Mouse (Mus musculus): ENCODE measurements around the gene Slc22a14.

Slc22a14 gene

DNA sequence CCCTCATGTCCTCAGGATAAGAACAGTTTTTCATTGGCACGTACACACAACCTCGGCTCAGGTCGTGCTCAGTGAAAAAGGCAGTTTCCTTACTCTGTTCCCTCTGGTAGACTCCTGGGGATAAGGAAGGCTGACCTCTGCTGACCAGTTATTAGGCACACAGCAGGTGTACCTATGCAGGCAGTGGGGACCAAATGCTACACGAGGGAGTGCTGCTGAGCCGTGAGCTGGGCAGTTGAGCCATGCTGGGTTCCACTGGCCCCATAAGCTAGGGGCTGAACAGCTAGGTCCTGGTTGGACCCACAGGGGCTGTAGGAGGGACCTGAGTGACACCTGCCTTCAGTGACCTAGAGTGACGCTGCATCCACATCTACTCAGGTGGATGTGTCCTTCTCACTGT lies 219.7 kb downstream of the Slc22a14 start:
- DNase-seq (ENCODE audit: low read depth in 2 of 2, low spot score in 2 of 2) = no peak

DNA sequence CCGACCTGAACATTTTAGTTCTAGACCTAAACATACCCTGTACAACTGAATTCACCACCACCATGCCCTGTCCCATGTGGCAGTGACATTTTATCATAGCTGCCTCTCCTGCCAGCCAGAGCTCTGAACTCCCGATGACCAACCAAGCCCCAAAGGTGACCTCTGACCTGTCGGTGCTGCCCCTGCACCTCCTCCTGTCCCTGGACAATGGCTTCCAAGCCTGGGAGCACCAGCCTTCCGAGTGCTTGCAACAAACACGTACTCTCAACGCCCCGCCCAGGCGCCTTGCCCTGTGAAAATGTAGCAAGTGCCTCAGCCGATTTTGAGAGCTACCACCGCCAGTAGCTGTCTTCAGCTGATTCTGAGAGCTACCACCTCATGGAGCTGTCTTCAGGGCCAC lies 220.2 kb downstream of the Slc22a14 start:
- DNase-seq (ENCODE audit: low read depth in 2 of 2, low spot score in 2 of 2) = no peak

DNA sequence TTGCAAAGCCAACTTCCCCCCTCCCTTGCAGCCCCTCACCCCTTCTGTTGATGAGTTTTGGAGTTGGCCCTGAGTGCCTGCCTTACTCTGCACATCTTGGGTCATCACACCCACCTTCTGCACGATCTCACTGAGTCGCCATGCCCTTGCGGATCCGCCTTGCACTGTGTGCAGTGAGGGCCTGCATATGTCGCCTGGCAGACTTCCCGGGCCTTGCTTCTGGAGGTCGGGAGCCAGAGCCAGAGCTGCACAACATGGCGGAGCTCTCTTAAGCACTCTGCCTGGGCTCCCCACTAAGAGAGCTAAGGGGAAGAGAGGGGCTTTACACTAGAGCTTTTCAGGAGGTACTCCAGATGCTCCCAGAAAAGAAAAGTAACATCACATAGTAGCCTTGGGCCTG lies 220.7 kb downstream of the Slc22a14 start:
- DNase-seq (ENCODE audit: low read depth in 2 of 2, low spot score in 2 of 2) = no peak

DNA sequence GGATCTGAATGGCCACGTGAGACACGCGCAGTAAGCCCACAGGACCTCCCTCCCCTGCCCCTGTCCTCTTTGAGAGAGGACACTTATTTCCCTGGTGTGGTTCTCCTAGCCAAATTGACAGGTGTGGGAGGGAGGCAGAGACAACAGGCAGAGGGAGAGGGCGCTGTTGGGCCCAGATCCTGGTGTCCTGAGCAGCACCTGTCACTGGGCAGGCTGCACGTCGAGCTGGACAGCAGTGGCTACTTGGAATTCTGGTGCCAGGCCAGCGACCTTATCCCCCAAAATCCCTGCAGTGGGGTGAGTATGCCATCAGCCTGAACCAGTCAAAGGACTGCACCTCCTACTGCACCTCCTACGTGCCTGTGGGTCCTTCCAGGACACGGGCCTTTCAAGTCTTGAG lies 222.0 kb downstream of the Slc22a14 start:
- DNase-seq (ENCODE audit: low read depth in 2 of 2, low spot score in 2 of 2) = no peak

DNA sequence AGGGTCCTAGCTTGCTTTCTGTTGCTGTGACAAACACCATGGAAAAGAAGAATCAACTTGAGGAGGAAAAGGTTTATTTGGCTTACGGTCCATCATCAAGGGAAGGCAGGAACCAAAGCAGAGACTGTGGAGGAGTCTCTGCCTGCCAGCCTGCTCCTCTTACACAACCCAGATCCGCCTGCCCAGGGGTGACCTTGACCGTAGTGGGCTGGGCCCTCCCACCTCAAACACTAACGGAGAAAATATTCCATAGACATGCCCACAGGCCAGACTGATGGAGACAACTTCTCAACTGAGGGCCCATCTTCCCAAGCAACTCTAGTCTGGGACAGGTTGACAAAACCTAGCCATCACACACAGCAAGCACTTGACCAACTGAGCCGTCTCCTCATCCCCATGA lies 223.3 kb downstream of the Slc22a14 start:
- DNase-seq (ENCODE audit: low read depth in 2 of 2, low spot score in 2 of 2) = no peak

DNA sequence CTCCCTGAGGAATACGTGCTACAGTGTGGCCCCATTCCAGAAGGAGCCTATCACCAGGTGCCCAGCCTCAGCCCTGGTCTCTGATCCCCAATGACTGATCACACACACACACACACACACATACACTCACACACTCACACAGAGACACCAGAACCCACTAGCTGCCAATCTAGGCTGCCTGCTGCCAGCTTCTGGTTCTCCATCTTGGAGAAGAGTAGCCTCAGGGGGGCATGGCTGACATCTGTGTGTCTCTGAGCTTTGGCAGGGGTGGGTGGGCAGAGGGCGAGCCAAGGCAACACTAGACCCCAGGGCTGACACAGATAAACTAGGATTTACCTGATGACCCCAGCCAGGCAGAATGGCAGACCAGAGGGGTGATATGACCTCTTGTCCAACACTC lies 226.5 kb downstream of the Slc22a14 start:
- no peak for DNase-seq (ENCODE audit: low read depth in 2 of 2, low spot score in 2 of 2)

DNA sequence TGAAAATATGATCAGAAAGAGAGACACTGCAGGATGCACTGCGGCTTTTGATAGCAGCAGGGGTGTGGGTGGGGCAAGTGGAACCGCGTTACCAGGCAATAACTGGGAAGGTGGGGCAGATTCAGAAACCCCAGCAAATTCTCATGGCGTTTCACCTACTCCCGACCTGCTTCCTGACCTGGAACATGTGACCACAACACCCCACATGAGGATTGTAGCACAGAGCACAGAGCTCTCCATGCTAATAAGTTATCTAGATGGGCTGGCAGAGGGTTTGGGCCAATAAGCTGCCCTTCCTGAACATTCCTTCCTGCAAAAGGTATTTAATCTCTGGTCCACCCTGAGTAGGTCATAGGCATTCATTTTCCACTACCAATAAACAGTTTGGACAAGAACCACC lies 234.7 kb downstream of the Slc22a14 start:
- DNase-seq (ENCODE audit: low read depth in 2 of 2, low spot score in 2 of 2) = no peak

DNA sequence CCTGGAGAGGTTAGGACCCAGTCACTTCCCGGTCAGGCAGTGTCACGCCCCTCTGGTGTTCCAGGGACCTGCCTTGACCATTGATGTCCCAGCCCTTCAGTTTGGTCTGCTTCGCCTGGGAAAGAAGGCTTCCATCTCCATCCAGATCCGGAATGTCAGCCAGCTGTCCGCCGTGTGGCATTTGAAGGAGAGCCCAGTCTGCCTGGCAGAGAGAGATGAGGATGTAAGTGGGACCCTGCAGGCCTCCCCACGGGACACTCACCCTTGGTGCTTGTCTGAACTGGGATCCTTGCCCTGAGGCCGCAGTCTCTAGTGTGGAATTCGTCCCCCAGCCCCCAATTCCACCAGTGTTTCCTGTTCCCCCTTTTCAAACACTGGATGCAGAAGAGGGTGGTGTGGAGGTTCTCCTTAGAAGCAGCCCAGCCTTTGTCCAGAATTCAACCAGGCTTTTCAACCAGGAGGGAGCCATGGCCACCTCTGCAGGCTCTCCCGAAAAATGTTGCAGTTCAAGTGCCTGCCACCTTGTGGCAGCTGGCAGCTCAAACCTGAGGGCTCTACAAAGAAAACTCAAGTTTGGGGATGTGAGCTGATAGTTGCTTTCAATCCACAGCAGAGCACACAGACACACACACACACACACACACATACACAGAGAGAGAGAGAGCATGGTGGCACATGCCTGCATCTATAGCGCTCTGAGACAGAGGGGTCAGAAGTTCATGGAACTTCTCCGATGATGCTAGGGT lies 236.7 kb downstream of the Slc22a14 start:
- no peak for DNase-seq (ENCODE audit: low read depth in 2 of 2, low spot score in 2 of 2)

DNA sequence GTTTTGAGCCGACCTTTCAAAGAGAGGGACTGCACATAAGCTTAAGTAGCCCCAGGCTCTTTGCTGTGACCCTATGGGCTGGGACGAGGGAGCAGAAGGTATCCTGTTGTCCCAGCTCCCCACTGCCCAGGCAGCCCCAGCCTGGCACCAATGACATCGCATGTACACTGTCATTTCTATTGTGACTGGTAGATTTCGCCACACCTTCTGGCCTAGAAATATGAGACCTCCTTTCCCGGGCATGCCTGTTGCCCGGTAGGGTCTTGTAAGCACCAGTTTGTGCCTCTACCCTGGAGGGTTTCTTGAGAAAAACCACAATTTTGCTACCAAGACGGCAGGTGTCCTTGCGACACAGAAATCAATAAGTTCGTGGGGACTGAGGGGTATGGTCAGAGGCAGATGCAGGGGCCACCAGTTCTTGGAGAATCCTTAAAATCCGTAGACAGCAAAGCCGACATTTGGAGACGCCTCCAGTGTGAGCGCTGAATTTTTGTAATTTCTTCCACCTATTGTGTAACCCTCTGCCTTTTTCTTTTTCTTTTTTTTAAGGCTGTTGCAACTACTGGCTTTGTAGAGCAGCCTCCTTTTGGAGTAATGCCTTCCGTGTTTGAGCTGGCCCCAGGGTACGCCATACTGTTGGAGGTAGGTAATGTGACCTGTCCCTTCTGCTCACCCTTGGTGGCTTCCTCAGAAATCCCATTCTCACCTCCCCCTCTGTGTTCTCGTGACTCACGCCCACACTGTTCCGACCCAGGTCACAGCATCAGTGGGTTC lies 242.6 kb downstream of the Slc22a14 start:
- DNase-seq (ENCODE audit: low read depth in 2 of 2, low spot score in 2 of 2) = no peak

DNA sequence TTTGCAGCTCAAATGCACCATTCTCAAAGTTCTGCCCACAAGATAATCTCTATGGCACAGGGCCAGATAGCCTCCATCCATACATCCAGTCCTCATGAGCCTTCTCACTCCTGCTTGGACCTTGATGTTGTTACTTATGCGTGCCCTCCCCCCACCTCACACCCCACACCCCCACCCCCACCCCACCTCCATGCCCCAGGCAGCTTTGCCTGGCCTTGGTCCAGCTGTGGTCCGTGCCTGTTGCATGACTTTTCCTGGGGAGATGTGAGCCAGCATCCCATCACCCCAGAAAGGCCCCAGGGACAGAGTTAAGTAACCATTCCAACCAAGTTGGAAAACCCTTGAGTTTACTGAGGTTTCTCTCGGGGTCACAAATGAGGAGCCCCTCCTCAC lies 245.2 kb downstream of the Slc22a14 start:
- no peak for DNase-seq (ENCODE audit: low read depth in 2 of 2, low spot score in 2 of 2)

Measured in CD8-positive naive resting alpha-beta T cell, adult 2 months (primary cell).